Mouse (Mus musculus) sigmoid colon, adult 10 weeks (tissue): ENCODE results near the gene Gm7247. TPM values are rescaled to one million over a fixed set of nuclear protein-coding genes. Genes with fewer than 3 reads are reported as not detected.

Experiments used
- polyA plus RNA-seq: library from polyadenylated mRNA; stranded (reverse); fragments of 350-450 nt; fragmentation: Illumina TruSeq; extraction: RNeasy Lipid Tissue Mini Kit (QIAGEN cat#74804); gene quantifications from one replicate; pipeline ENCODE4 v1.2.3, GENCODE M21; 2014; ENCODE audit warnings: low read depth, low replicate concordance

Gm7247 gene
- polyA plus RNA-seq: not detected

GRCm38 (mm10) chr14:51361456-51361855 is at the start of gene Gm7247:
TSS of gene Gm7247 (plus strand) at chr14:51361756.

DNA sequence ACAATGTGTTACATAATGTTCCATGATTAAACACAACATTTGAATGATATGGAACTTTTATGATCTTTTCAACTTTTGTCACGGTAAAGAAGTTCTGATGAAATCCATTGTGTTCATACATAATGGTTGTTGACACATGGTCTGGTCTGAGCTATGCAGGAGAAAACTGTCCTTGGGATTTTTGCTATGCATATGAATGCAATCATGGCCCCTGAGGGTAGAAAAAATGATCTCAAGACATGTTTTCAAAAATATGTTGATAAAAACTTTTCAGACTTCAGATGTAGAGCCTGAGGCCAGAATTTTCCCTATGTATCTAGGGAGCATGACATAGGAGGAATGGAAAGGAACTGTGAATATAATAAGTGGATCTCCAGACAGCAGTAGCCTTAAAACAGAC is 49.0 kb downstream of the Gm7247 start, which contains the start of gene Vmn2r88:
Vmn2r88 (plus strand) TSS at position 301 of the 400 bp plus-strand sequence.

GRCm38 (mm10) chr14:51451557-51451956 is 90.0 kb downstream of the Gm7247 start, which contains the start of gene Vmn2r89:
TSS of gene Vmn2r89 (plus strand) at chr14:51451857.

GRCm38 (mm10) chr14:51552490-51552889 is 190.9 kb downstream of the Gm7247 start, which contains the start of gene Gm5622:
TSS of gene Gm5622 (plus strand) at chr14:51552790.

DNA sequence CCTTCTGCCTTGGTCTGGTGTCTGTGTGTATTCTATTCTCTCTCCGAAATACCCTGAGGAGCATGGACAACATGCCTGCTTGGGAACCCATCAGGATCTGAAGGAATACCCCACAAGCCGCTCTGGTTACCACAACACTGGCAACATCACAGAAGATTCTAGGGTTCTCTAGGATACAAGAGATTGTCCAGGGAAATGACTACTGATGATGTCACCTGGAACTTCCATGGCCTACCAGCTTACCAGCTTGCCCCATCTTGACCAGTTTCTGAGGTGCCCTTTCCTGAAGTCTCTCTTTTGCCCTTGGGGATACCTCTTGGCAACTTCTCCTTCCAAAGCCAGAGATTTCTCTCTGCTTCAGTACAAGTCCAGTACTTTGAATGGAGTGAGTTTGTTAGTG is 212.4 kb downstream of the Gm7247 start, which contains the start of gene Gm17175:
Gm17175 (minus strand) TSS at position 101 of the 400 bp plus-strand sequence.

GRCm38 (mm10) chr14:51592039-51592438 is 230.5 kb downstream of the Gm7247 start, which contains the start of gene Gm17174:
TSS of gene Gm17174 (minus strand) at chr14:51592139.

GRCm38 (mm10) chr14:51611210-51611609 is 249.7 kb downstream of the Gm7247 start, which contains the start of gene Gm17078:
TSS of gene Gm17078 (minus strand) at chr14:51611310.

Other genes starting within 250 kb of the Gm7247 start
- not detected for gene Eddm3b, start 247.3 kb upstream of the Gm7247 start, polyA plus RNA-seq
- gene Rnase6, start 237.8 kb upstream of the Gm7247 start, polyA plus RNA-seq: 10.4 TPM
- 11.5 TPM for gene Rnase1, start 215.0 kb upstream of the Gm7247 start, polyA plus RNA-seq
- gene Rnase2b, start 199.5 kb upstream of the Gm7247 start, polyA plus RNA-seq: 2.9 TPM
- not detected for gene Ang2, start 162.6 kb upstream of the Gm7247 start, polyA plus RNA-seq
- gene Ear14, start 158.4 kb upstream of the Gm7247 start, polyA plus RNA-seq: not detected
- gene Rnase2a, start 105.6 kb upstream of the Gm7247 start, polyA plus RNA-seq: not detected
- gene Vmn2r88, start 49.1 kb downstream of the Gm7247 start, polyA plus RNA-seq: not detected
- not detected for gene Vmn2r89, start 90.1 kb downstream of the Gm7247 start, polyA plus RNA-seq
- gene Gm5622, start 191.0 kb downstream of the Gm7247 start, polyA plus RNA-seq: not detected
- not detected for gene Gm17175, start 212.3 kb downstream of the Gm7247 start, polyA plus RNA-seq
- gene Gm17174, start 230.4 kb downstream of the Gm7247 start, polyA plus RNA-seq: not detected
- gene Gm17078, start 249.6 kb downstream of the Gm7247 start, polyA plus RNA-seq: not detected